Mouse (Mus musculus) brown adipose tissue, adult 24 weeks (tissue): ENCODE measurements around the gene Zbtb16. TPM values are rescaled to one million over a fixed set of nuclear protein-coding genes. Genes with fewer than 3 reads are reported as not detected.

Source experiments
- H3K27ac ChIP-seq: fragments of 200-500 bp; replicated peaks from 2 replicates; pipeline ENCODE4 v1.5.1; 2012; ENCODE audit warnings: low read depth, mild to moderate bottlenecking, low read length
- H3K4me1 ChIP-seq: fragments of 200-500 bp; 2 replicates; pipeline ENCODE4 v1.6.1; 2012; ENCODE audit warnings: low read length, mixed read lengths; ENCODE audit not compliant: control insufficient read depth, insufficient read depth, insufficient read length
- H3K4me3 ChIP-seq: fragments of 200-500 bp; 2 replicates; pipeline ENCODE4 v1.5.1; 2012; ENCODE audit warnings: low read depth, mild to moderate bottlenecking, low read length, moderate library complexity; ENCODE audit not compliant: insufficient read depth
- polyA plus RNA-seq: library from polyadenylated mRNA; stranded (reverse); fragments of >200 nt; gene quantifications from 2 replicates; pipeline ENCODE4 v1.2.4, GENCODE M21; 2012; ENCODE audit not compliant: missing spikeins, insufficient read depth, insufficient read length

Gene Zbtb16
- polyA plus RNA-seq, 1 experiment: 7.9 TPM

DNA sequence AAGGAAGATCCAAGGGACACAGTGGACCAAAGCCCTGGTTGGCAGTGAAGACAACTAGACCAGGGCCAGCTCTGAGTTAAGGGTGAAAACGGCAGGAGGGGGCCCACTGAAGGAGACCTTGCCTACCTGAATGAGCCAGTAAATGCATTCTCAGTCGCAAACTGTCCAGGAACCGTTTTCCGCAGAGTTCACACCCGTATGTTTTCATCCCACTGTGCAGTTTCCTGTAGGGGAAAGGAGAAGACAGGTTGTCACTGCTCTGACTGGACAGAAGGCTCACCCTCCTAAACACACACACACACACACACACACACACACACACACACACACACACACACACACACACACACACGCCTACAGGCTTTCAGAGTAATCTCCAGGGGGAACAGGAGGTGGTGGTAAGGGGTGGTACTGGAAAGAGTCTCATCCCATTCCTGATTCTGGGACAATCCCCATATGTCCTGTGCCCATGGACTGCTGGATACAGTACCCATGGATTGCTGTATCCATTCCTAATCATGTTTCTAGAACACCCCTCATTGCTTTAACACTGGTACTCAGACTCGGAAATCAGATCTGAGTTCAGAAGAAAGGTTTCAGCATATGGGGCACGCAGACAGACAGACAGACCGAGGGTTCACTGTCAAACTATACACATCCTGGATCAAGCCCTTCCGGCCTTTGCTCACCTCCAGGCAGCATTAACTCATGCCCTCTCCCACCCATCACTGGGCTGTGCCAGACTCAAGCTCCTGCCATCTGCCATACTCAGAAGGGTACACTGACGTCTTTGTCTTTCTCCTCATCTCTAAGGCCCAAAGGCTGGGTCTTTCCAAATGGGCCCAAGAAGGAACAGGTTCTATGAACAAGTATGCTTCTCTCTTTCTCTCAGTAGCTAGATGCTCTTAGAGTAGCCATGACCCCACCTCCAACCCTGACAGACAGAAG is 92.4 kb downstream of the Zbtb16 start:
- H3K4me3 ChIP-seq: no peak overlapping the region
- peaks cover 54% of the 10 kb centered on the region for H3K4me1 ChIP-seq
- H3K27ac ChIP-seq: peak overlapping the region; percentile 70

DNA sequence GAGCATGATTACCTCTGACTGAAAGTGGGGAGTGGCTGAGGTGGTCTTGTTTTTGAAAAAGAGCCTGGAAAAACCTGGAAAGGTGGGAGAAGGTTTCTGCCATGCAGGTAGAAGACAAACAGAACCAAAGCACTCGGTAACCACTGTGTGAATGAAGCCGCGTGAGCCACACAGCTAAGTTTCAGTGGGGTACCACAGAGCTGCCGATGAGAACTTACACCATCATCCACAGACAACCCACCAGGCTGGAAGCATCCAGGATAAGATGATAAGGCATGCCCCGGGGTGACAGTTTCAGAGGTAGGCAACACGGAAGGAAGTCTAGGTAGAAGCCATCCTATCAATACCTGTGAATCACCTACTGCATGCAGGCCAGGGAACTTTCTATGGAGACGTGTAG is 93.9 kb downstream of the Zbtb16 start:
- Histone ChIP-seq H3K4me1 (peaks cover 54% of the 10 kb centered on the region), H3K4me3 (no peak overlapping the region)

DNA sequence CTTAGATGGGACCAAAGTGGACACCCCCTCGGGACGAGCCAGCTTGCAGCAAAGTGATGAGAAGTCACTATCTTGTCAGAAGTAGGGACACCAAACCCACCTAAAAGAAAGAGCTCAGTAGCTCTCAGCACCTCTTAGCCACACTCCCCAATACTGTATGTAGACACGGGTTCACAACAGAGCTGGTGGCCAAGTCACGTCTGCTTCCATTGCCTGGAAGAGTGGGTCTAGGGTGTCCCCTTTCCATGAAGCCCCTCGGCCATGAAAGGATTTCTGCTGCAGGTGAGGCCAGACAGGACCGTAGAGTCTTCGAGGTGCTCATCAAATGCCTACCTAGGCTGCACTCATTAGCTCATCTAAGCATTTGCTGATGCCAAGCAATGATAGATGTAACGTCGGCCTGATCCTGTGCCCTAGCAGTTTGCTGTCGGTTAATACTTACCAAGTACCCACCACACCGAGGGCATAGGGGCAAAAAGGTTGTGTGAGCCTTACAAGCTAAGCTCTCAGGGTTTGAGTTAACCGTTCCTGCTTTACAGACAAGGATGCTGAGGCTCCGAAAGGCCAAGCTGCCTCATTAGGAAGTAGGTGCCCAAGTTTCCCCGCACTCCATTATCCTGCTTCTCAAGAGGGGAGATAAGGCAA is 94.5 kb downstream of the Zbtb16 start:
- H3K27ac ChIP-seq: peak overlapping the region; percentile 93; the same call in 1 of the 2 replicates
- no peak overlapping the region for H3K4me3 ChIP-seq
- H3K4me1 ChIP-seq: peaks cover 55% of the 10 kb centered on the region

More for the DNA sequence above, 93.9 kb downstream of the Zbtb16 start:
- H3K27ac ChIP-seq: no peak overlapping the region

DNA sequence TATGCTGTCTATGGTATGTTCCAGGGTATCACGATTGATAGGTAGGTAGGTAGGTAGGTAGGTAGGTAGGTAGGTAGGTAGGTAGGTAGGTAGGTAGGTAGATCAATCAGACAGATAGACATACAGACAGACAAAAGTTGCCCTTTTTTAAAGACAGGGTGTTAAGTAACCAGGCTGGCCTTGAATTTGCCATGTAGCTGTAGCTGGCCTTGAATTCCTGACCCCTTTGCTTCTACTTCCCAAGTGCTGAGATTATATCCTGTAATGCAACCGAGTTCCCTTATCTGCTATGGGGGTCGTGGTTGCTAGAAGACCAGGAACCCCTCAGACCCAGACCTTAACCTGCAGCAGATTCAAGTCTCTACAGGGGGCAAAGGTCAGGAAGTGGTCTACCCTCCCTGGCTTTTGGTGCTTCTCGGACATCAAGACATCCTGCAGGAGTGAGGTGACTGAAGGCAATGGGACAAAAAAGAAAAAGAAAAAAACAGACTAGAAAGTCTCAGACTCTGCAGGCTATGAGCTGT is 95.2 kb downstream of the Zbtb16 start:
- H3K4me3 ChIP-seq: no peak overlapping the region
- peak overlapping the region; percentile 93 for H3K27ac ChIP-seq
- peaks cover 54% of the 10 kb centered on the region for H3K4me1 ChIP-seq

DNA sequence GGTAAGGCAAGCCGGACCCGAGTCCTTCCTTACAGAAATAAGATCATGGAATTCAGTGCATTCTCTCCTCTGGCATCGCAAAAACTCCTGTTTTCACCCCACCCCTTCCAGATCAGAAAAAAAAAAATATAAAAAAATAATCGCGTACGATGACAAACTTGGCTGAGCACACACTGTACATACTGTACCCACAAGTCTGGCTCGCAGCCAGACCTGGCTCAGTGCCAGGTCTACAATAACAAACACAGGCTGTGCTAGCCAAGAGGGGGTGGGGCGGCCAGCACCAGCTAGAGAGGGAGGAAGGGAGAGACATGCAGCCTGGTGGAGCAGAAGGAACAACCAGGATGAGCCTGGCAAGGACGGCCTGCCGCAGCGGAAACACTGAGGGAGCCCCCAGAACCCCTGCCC is 95.9 kb downstream of the Zbtb16 start:
- Histone ChIP-seq H3K4me1 (peaks cover 55% of the 10 kb centered on the region), H3K27ac (peak overlapping the region; percentile 97), H3K4me3 (no peak overlapping the region)

DNA sequence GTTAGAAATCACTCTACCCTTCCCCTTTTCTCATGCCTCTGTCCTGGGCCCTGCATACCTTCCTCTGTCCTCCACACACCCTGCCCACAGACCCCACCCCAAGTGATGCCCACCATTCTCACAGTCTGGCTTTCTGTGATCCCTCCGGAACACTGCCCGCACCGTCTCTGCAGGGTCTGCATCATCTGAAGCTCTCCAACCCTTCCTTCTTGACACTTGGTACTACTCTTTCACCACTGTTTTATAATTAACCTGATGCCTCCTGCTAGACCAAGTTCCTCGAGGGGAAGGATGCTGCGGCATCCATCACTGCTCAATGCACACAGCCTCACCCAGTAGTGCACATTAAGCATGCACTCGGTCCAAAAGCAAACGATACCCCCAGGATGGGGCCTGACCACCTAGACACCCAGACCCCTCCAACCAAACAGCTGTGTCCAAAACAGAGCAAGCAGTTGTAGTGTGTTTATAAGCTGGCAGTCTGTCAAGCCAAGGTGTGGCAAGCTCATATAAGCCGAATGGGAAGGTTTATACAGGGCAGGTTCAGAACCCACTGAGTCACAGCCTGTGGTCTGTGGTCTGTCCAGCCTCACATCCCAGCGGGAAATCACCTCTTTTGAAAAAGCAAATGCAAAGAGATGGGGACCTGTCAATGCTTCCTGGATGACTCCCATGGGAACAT is 97.1 kb downstream of the Zbtb16 start:
- H3K4me3 ChIP-seq: no peak overlapping the region
- H3K4me1 ChIP-seq: peaks cover 55% of the 10 kb centered on the region
- H3K27ac ChIP-seq: peak overlapping the region; percentile 97

DNA sequence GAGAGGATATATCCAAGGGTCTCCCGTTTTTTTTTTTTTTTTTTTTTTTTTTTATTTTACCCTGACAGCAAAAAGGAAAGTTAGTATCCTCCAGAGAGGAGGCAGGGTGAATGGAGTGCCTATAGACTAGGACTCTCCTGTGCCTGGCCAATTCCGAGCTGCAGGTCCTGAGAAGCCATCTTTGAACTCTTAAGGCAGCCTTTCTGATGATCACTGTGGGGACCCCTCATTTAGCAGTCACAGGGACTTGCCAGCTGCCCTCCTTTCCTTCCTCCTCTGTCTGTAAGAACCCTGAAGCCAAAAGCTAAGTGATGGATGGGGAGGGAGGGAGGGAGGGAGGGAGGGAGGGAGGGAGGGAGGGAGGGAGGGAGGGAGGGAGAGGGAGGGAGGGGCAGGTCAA is 98.1 kb downstream of the Zbtb16 start:
- Histone ChIP-seq H3K4me3 (no peak overlapping the region), H3K4me1 (peaks cover 52% of the 10 kb centered on the region)

DNA sequence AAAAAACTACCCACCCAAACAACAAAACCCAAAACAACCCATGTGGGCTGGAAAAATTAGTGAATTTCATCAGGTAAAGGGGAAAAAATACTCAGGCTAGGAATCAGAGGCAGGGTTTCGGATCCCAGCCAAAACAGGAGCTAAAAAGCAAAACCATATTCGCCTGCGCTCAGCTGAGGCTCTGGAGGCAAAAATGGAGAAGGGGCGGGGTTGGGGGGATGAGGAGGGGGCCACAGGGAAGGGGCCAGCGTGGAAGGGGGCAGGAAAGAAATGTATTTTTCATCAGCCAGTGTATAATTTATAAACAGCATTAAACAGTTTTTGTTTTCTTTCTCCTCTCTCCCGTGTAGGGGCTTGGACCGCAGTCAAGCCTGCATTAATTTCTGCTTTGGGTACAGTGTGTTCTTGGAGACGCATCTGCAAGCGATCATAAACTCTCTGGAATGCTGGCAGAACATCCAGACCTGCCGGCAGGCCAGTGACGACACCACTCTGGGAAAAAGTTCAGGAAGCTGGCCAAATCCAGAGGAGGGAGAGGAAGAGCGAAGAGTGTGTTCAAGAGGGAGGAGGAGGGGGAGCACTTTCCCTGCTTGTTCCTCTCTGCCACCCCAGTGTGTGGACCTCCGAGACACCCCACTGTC is 98.7 kb downstream of the Zbtb16 start:
- peak overlapping the region; percentile 4; the same call in 1 of the 2 replicates for H3K4me3 ChIP-seq
- peak overlapping the region; percentile 100 for H3K27ac ChIP-seq
- peaks cover 58% of the 10 kb centered on the region for H3K4me1 ChIP-seq

More for the DNA sequence above, 98.1 kb downstream of the Zbtb16 start:
- peak overlapping the region; percentile 97 for H3K27ac ChIP-seq

DNA sequence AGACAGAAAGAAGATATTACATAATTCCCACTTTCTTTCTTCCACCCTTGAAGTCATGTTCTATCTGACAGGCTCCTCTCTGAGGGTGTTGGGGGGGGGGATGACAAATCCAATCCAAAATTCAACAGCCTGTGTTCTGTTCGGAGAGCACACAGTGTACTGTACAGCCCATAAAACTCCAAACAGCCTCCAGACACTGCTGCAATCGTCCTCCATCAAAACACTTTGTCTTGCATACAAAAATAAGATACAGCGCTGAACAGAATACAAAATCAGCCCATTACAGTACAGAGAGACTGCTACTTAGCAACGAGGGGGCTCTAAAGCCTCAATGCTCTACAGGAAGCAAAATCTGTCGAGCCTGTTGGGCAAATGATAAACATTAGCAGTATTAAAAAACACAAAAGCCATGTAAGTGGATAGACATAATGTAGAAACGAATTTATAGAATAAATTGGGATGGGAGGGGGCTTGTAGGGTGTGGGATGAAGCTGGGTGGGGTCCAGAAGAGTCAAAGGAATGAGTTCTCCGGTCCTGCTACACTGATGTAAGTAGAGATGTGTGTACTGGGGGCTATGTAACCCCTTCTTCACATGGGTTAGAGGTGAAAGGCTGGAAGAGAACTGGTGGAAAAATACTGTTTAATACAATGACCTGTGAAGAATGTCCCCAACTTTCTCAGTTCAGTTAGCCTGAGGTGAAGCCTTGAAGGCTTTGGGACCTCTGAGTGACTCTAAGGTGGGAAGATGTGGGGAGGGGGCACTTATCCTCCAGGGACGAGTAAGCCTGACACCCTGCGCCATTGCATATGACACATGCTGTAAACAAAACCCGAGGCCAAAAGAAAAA is 99.4 kb downstream of the Zbtb16 start:
- Histone ChIP-seq H3K27ac (peak overlapping the region; percentile 100), H3K4me3 (peak overlapping the region; percentile 4; the same call in 1 of the 2 replicates), H3K4me1 (peaks cover 66% of the 10 kb centered on the region)

DNA sequence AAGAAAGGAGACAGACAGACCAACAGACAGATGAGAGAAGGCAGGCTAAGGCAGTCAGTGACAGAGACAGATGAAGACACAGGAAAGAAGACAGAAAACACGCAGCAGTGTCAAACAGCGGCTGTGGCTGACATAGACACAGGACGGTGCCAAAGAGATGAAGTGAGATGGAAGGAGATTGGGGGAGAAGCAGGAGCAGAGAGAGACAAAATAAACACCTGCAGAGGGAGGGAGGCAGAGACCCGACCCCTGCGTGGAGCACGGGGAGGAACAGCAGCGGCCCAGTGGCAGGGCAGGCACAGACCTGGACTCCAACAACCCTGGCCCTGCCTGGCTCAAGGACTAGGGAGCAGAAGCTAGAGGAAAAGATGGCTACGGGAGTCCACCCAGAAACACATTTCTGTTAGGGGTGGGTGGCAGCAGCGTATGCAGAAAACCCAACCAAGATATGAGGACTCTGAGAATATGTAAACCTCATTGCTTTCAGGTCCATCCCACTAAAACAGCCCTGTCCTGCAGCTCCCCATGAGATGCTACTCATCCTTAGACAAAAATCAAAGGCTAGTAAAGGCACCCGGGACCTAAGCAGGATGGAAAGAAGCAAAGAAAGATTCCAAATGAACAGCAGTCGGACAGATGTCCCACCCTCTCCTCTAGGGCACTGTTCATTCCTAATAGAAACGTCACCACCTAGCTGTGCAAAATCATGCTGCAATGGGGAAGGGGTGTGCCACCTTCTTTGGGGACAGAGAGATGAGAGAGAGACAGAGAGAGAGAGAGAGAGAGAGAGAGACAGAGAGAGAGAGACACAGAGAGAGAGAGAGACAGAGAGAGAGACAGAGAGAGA is 100.3 kb downstream of the Zbtb16 start:
- Histone ChIP-seq H3K27ac (peak overlapping the region; percentile 100), H3K4me1 (peaks cover 67% of the 10 kb centered on the region), H3K4me3 (no peak overlapping the region)

DNA sequence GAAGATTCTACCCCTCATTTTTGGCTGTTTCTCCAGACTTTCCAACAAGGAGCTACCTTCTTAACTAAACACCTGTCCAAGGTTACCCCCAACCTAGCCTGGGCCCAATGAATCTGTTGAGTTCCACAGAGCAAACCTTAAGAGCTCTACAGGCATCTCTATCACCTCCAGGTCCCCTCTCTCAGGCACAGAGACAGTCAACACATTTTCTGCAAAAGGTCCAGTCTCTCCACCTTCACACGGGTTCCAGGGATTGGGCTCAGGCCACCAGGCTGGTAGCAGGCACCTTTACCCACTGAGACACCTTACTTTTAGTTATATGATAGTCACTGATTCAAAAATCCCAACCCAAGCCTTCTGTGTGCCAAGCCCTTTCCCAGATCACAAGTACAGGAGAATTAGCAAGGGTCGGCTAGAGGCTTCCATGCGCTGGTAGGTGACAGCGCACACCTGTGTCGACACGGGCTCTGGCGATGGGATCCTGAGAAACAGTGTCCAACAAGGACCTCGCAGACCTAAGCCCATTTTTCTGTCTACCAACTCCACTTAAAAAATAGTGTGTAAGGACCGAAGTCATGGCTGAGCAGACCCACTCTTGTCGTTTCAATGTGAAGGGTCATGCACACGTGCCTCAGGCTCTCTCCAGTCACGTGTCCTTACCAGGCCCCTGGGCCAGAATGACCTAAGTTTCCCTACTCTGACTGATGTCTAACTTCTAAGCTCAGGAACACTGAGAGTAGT is 101.1 kb downstream of the Zbtb16 start:
- Histone ChIP-seq H3K27ac (peak overlapping the region; percentile 100), H3K4me3 (no peak overlapping the region), H3K4me1 (peaks cover 72% of the 10 kb centered on the region)

DNA sequence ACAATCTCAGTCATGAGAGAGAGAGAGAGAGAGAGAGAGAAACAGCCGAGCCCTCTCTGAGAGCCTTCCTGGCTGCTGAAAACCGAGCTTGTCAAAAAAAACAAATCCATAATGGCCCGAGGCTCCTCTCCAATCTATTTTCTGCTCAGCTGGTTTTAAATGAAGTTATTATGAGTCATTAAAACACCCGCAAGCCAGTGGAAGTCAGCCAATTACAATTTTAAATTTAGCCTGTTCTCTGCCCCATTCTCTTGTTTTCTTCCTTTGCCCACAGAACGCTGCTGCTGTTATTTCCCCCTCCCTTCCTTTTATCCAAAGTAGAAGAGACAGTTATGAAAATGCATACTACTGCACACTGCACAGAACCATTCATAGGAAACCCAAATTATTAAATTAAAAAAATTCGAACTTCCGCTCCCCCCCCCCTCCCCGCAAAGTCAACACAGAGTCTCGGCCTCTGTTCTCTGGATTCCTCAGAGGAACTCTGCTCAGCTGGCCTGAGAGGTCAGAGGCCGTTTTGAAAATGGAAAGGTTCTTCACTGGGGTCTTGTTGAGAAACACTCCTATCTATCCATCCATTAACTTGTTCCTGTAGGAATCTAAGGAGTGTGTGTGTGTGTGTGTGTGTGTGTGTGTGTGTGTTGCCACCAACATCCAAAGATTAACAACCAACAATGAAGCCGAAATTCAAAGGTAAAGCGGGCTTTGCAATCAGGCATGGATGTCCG is 102.0 kb downstream of the Zbtb16 start:
- no peak overlapping the region for H3K4me3 ChIP-seq
- peak overlapping the region; percentile 100 for H3K27ac ChIP-seq
- peaks cover 74% of the 10 kb centered on the region for H3K4me1 ChIP-seq
